Mouse (Mus musculus) brown adipose tissue, adult 24 weeks (tissue): ENCODE results near the gene Exoc8. TPM values are rescaled to one million over a fixed set of nuclear protein-coding genes. Genes with fewer than 3 reads are reported as not detected.

ENCODE experiments used
- H3K27ac ChIP-seq: fragments of 200-500 bp; replicated peaks from 2 replicates; pipeline ENCODE4 v1.5.1; 2012; ENCODE audit warnings: low read depth, mild to moderate bottlenecking, low read length
- H3K4me1 ChIP-seq: fragments of 200-500 bp; 2 replicates; pipeline ENCODE4 v1.6.1; 2012; ENCODE audit warnings: low read length, mixed read lengths; ENCODE audit not compliant: control insufficient read depth, insufficient read depth, insufficient read length
- H3K4me3 ChIP-seq: fragments of 200-500 bp; 2 replicates; pipeline ENCODE4 v1.5.1; 2012; ENCODE audit warnings: low read depth, mild to moderate bottlenecking, low read length, moderate library complexity; ENCODE audit not compliant: insufficient read depth
- polyA plus RNA-seq: library from polyadenylated mRNA; stranded (reverse); fragments of >200 nt; gene quantifications from 2 replicates; pipeline ENCODE4 v1.2.4, GENCODE M21; 2012; ENCODE audit not compliant: missing spikeins, insufficient read depth, insufficient read length

Gene Exoc8
- polyA plus RNA-seq, 1 experiment: 9.7 TPM

- Histone ChIP-seq H3K4me1 (0 out of 2 replicates have a peak, but pooled peaks cover 2% of the 10 kb centered on the region), H3K4me3 (no peak overlapping the region), H3K27ac (no peak overlapping the region)
These were observed 18.5 kb downstream of the Exoc8 start for GRCm38 (mm10) chr8:124878946-124879526.

- H3K27ac ChIP-seq: no peak overlapping the region
- no peak overlapping the region for H3K4me3 ChIP-seq
- 0 out of 2 replicates have a peak, but pooled peaks cover 2% of the 10 kb centered on the region for H3K4me1 ChIP-seq
These were observed 19.4 kb downstream of the Exoc8 start for GRCm38 (mm10) chr8:124878141-124878540.

GRCm38 (mm10) chr8:124872690-124873089 is 24.8 kb downstream of the Exoc8 start:
- peak overlapping the region; percentile 63 for H3K27ac ChIP-seq

GRCm38 (mm10) chr8:124872081-124872480 is 25.4 kb downstream of the Exoc8 start:
- H3K4me1 ChIP-seq: peaks cover 19% of the 10 kb centered on the region
- H3K4me3 ChIP-seq: no peak overlapping the region

More at GRCm38 (mm10) chr8:124872690-124873089, 24.8 kb downstream of the Exoc8 start:
- Histone ChIP-seq H3K4me3 (no peak overlapping the region), H3K4me1 (peaks cover 13% of the 10 kb centered on the region)

GRCm38 (mm10) chr8:124871474-124871873 is 26.0 kb downstream of the Exoc8 start:
- no peak overlapping the region for H3K27ac ChIP-seq
- H3K4me1 ChIP-seq: peaks cover 19% of the 10 kb centered on the region
- no peak overlapping the region for H3K4me3 ChIP-seq

More at GRCm38 (mm10) chr8:124872081-124872480, 25.4 kb downstream of the Exoc8 start:
- peak overlapping the region; percentile 60; the same call in 1 of the 2 replicates for H3K27ac ChIP-seq

- H3K4me1 ChIP-seq: peaks cover 17% of the 10 kb centered on the region
- no peak overlapping the region for H3K4me3 ChIP-seq
- H3K27ac ChIP-seq: no peak overlapping the region
These were observed 27.8 kb downstream of the Exoc8 start for GRCm38 (mm10) chr8:124869708-124870107.

GRCm38 (mm10) chr8:124867126-124867525 is 30.4 kb downstream of the Exoc8 start:
- Histone ChIP-seq H3K4me3 (no peak overlapping the region), H3K4me1 (peaks cover 13% of the 10 kb centered on the region), H3K27ac (no peak overlapping the region)

- Histone ChIP-seq H3K27ac (no peak overlapping the region), H3K4me1 (peaks cover 13% of the 10 kb centered on the region), H3K4me3 (no peak overlapping the region)
These were observed 30.8 kb downstream of the Exoc8 start for GRCm38 (mm10) chr8:124866669-124867068.

GRCm38 (mm10) chr8:124863729-124864128 is 33.8 kb downstream of the Exoc8 start:
- Histone ChIP-seq H3K27ac (peak overlapping the region; percentile 82), H3K4me1 (peaks cover 9% of the 10 kb centered on the region)

GRCm38 (mm10) chr8:124863163-124863677 is 34.3 kb downstream of the Exoc8 start:
- Histone ChIP-seq H3K4me3 (peak overlapping the region; percentile 71), H3K4me1 (peaks cover 6% of the 10 kb centered on the region), H3K27ac (peak overlapping the region; percentile 82)

More at GRCm38 (mm10) chr8:124863729-124864128, 33.8 kb downstream of the Exoc8 start:
- peak overlapping the region; percentile 71 for H3K4me3 ChIP-seq

GRCm38 (mm10) chr8:124862321-124863162 is 35.0 kb downstream of the Exoc8 start, which contains the start of the genes Gnpat and 2810004N23Rik:
Gene Gnpat, plus strand, starts transcription at chr8:124863033.
Gene 2810004N23Rik, minus strand, starts transcription at chr8:124863120.
- Histone ChIP-seq H3K27ac (peak within 1 kb of the TSS; percentile 82), H3K4me1 (peaks cover 5% of the 10 kb centered on the region), H3K4me3 (peak within 1 kb of the TSS; percentile 71)

- no peaks in the 10 kb centered on the region for H3K4me1 ChIP-seq
- H3K27ac ChIP-seq: no peak overlapping the region
- H3K4me3 ChIP-seq: no peak overlapping the region
These were observed 37.3 kb downstream of the Exoc8 start for GRCm38 (mm10) chr8:124860188-124860587.

GRCm38 (mm10) chr8:124859466-124859865 is 38.0 kb downstream of the Exoc8 start:
- no peaks in the 10 kb centered on the region for H3K4me1 ChIP-seq
- H3K27ac ChIP-seq: no peak overlapping the region
- no peak overlapping the region for H3K4me3 ChIP-seq

- Histone ChIP-seq H3K4me3 (no peak overlapping the region), H3K4me1 (no peaks in the 10 kb centered on the region), H3K27ac (no peak overlapping the region)
These were observed 44.0 kb downstream of the Exoc8 start for GRCm38 (mm10) chr8:124853511-124853910.

GRCm38 (mm10) chr8:124845573-124845972 is 51.9 kb downstream of the Exoc8 start:
- H3K27ac ChIP-seq: peak overlapping the region; percentile 75
- H3K4me1 ChIP-seq: peaks cover 20% of the 10 kb centered on the region
- no peak overlapping the region for H3K4me3 ChIP-seq
